Mouse (Mus musculus): ENCODE data around the gene Fat2. TPM values are rescaled to one million over a fixed set of nuclear protein-coding genes. Genes with fewer than 3 reads are reported as not detected.

Gene Fat2
- polyA plus RNA-seq, 1 experiment from 2014 or later, result 0.03 TPM

GRCm38 (mm10) chr11:55204602-55205001 lies 131.8 kb downstream of the Fat2 start:
- H3K27me3 ChIP-seq, result no peaks in the 10 kb centered on the region; the same call in 1 of the 2 replicates
- peak overlapping the region; percentile 90 for H3K4me2 ChIP-seq (replicated peaks)
- peak overlapping the region; percentile 68 for H3K4me3 ChIP-seq
- 10% methylated on average over 17 of the region's 17 CpGs for WGBS
- peaks cover 6% of the 10 kb centered on the region for H3K4me1 ChIP-seq
- no peak overlapping the region for H3K27ac ChIP-seq (replicated peaks)
- no peaks in the 10 kb centered on the region for H3K36me3 ChIP-seq
- no peaks in the 10 kb centered on the region for H3K9me3 ChIP-seq
- H3K9ac ChIP-seq (replicated peaks), result peak overlapping the region; percentile 78
- no peak; the same call in 1 of the 2 replicates for ATAC-seq (ENCODE audit: low FRiP score, low read depth)

DNA sequence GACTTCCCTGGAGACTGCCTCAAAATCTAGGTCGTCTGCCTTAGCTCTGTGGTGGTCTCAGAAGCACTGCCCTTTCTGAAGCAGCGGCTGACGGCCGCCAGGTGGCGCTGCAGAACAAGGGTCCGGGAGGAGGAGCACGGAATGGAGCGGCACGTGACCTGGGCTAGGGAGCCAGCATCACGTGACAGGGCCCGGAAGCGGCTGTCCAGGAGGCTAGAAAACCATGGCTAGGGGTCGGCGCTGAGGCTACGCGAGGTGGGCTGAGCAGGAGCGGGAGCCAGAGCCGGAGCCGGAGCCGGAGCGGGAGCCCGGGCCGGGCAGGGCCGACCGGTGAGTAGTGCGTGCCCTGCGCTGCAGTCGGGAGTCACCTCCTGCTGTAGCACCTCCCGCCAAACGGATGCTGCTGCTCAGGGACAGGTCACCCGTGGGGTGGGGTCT lies 132.2 kb downstream of the Fat2 start, which contains the start of gene Slc36a1:
Gene Slc36a1 (plus strand): TSS at position 192 of the 438 bp plus-strand sequence.
- H3K27ac ChIP-seq (replicated peaks), result no peak within 1 kb of the TSS
- H3K36me3 ChIP-seq, result no peaks in the 10 kb centered on the region
- under 1% methylated on average over 31 of the region's 31 CpGs for WGBS

More for the DNA sequence above, 132.2 kb downstream of the Fat2 start, which contains the start of gene Slc36a1:
- peak; percentile 97 for ATAC-seq (ENCODE audit: low FRiP score, low read depth)
- Histone ChIP-seq H3K4me3 (peak within 1 kb of the TSS; percentile 68), H3K9ac (replicated peaks) (peak within 1 kb of the TSS; percentile 78), H3K4me1 (peaks cover 6% of the 10 kb centered on the region), H3K27me3 (no peaks in the 10 kb centered on the region; the same call in 1 of the 2 replicates), H3K9me3 (no peaks in the 10 kb centered on the region), H3K4me2 (replicated peaks) (peak within 1 kb of the TSS; percentile 90)

Other genes starting within 250 kb of the Fat2 start
- gene Gm2a, start 238.4 kb downstream of the Fat2 start, polyA plus RNA-seq (2016; fragmentation: Nextera tagmentation; extraction: Ambion mirVana), result 12.8 and 14.0 TPM in 2 replicates
- not detected in 2 replicates for gene Slc36a3, start 184.9 kb downstream of the Fat2 start, polyA plus RNA-seq (2016; fragmentation: Nextera tagmentation; extraction: Ambion mirVana)
- not detected in 2 replicates for gene Slc36a2, start 151.5 kb downstream of the Fat2 start, polyA plus RNA-seq (2016; fragmentation: Nextera tagmentation; extraction: Ambion mirVana)
- gene Slc36a1, start 132.2 kb downstream of the Fat2 start, polyA plus RNA-seq (2016; fragmentation: Nextera tagmentation; extraction: Ambion mirVana), result 1.5 and 1.9 TPM in 2 replicates
- gene Sparc, start 86.6 kb upstream of the Fat2 start, polyA plus RNA-seq (2016; fragmentation: Nextera tagmentation; extraction: Ambion mirVana), result 470 and 579 TPM in 2 replicates
- gene Atox1, start 124.7 kb upstream of the Fat2 start, polyA plus RNA-seq (2016; fragmentation: Nextera tagmentation; extraction: Ambion mirVana), result 232 and 237 TPM in 2 replicates
- 209 and 215 TPM in 2 replicates for gene G3bp1, start 133.1 kb upstream of the Fat2 start, polyA plus RNA-seq (2016; fragmentation: Nextera tagmentation; extraction: Ambion mirVana)